Mouse (Mus musculus) forelimb bud, embryonic 11.5 days (tissue): ENCODE results near the gene Clcf1.

ENCODE experiments used
- DNase-seq: peaks from one replicate; pipeline ENCODE4 v3.0.0-alpha.2; 2012; ENCODE audit warnings: low read depth, low spot score

The Clcf1 gene

GRCm38 (mm10) chr19:4217140-4217539, 3.1 kb downstream of the Clcf1 start:
- no peak for DNase-seq

DNA sequence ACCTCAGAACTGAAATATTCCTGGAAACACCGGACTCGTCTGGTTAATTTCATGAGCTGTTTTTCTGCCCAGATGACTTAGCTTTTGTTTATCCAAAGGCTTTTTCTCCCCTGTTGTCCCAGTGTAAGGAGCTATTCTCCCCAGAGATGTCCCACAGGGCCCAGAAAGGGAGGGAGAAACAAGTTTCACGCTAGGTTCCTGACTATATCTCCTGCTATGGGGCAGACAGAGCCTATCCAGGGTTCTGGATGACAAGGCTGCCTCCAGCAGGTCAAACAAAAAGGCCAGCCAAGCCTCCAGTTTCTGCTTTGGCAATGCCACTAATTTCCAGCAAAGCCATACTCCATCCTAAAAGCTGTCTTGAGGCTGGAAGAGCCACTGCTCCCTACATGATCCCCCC, 3.8 kb downstream of the Clcf1 start:
- no peak for DNase-seq

GRCm38 (mm10) chr19:4218293-4218692, 4.3 kb downstream of the Clcf1 start:
- no peak for DNase-seq

DNA sequence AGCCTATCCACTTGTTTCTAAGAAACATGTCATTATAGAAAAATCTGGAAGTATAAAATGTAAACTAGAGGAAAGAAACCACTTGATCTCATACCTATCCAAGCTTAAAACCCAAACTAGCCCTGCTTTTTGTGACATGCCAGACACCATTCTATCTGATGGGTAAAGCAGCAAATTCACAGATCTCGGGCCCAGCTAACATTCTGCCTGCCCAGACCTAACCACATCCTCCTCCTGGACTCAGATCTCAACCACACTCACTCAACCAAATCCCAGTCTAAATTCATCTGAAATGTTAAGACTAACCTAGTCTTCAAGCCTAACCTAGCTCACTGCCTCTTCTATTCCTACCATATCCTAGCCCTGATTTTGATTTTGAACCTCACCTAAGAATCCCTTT, 4.7 kb downstream of the Clcf1 start:
- DNase-seq = no peak

DNA sequence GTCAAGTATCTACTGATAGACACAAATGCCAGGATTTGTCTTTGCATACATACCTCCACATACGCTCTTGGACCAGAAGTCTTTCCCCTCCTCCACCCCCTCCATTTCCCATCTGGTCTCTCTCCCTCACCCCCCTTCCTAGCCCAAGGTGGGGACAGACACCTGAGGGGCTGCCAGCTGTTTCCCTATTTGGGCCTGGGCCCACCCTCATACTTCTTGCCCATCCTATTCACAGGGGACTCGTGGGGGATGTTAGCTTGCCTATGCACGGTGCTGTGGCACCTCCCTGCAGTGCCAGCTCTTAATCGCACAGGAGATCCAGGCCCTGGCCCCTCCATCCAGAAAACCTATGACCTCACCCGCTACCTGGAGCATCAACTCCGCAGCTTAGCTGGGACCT, 5.9 kb downstream of the Clcf1 start:
- no peak for DNase-seq

DNA sequence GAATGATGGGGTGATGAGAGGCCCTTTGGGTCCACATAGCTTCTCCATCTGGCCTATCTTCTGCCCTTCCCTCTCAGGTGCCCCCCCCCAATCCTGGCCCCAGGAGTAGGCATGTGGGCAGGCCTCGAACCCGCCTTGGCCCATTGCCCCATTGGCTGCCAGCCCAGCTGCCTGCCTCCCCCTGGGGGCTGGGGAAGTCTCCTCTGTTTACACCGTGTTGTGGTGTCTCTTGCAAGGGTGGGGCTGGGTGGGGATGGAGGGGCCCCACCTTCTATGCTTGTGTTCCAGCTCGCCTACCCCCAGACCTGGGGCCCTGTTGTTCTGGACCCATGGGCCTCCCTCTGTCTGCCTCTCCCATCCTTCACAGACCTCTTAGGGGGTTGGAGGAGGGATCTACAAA, 6.4 kb downstream of the Clcf1 start:
- DNase-seq = no peak

DNA sequence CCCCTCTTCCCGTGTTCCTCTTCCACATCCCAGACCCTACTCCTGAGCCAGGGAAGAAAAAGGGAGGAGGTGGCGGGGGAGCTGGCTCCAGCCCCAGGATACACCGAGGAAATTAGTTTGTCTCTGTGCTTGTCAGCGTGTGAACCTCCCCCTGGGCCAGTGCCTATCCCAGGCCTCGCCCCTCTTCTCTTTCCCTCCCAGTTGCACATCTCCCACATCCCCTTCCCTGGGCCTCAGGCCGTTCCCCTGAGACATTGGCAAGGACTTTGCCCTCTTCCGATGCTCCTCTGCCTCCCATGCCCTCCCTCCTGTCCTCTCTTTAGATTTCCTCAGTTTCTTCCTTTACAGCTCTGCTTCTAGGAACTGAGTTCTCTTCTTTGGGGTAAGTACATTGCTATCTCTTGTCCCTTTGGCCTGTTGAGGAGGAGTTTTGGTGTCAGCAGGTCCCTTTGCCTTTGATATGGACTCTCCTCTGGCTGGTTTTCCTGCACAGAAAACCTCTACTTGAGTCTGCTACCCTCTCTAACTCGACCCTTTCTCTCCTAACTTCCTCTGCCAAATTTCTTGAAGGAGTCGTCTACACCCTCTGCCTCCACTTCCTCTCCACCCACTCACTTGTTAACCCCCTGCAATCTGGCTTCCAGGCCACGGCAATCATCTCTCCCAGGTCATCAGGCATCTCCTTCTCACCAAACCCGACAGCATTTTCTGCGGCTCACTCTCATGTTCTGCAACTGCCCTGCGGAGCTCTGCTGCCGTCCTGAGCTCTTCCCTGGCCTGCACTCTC, 7.1 kb downstream of the Clcf1 start:
- DNase-seq = no peak

- DNase-seq = no peak
These were observed 8.1 kb downstream of the Clcf1 start for GRCm38 (mm10) chr19:4222165-4222564.

- DNase-seq = no peak
These were observed 12.7 kb downstream of the Clcf1 start for GRCm38 (mm10) chr19:4226779-4227178.

DNA sequence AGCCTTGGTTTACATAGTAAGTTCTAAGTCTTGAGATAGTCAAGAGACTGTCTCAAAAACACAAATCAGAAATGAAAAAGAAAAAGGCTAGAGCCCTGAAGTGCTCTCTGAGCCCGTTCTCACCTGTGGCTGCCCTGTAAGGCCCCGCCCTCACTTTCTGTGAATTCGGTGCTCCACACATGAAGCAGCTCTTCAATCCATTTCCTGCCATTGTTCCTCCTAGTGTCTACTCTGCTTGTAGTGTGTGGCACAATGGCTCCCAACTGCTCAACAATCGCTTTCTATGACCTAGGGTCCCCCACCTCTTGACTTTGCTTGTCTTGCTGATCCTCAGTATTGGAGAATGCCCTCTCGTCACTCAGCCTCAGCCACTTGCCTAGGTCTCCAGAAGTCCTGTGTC, 13.4 kb downstream of the Clcf1 start:
- no peak for DNase-seq

DNA sequence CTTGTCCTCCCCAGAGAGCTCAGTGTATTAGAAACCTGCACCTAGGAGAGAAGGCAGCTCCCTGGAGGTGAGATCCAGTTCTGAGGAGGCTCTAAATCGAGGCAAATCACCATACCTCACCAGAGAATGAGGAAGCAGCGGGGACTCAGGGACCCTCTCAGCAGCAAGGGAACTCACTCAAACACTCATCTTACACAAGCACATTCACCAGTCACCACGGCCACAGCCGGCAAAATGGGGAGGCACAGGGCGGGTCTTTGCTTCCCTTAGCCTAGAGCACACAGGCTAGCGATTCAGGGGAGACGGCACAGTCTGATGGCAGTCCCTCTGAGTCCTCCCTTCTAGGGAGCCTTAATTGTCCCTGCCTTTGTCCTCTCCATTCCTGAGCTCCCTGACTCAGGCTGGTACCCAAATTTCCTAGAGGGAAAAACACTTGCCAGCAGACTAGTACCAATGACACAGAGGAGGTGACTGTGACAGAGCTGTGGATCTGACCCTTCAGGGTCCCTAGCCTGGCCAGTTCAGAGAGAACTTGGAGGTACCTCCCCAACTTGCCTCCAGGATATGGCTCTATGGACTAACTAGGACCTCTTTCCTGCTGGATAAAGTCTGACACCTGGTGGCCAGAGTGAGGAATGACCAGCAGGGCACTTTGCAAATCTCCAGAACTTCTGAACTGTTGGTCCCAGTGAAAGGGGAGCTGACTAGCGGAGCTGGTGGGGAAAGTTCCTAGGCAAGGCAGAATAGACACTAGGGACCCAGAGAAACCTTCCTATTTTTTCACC, 14.0 kb downstream of the Clcf1 start:
- peak; percentile 88 for DNase-seq

DNA sequence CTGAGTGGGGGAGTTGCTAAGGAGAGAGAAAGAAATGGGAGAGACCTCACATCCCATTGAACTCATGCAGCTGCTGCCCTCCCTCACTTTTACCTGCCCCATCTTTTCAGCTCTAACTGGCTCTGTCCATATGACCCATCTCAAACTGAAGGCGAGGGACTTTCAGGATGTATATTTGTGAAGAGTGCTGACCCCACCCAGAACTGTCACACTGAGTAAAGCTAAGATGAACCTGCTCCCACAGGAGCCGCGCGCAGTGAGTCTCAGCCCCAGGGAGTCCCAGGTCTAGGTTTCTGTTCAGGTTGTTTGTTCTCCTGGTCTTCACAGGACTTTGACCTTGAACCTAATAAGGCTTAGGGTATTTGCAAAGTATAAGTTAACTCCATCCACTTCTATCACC, 14.9 kb downstream of the Clcf1 start:
- no peak for DNase-seq

- DNase-seq = no peak
These were observed 15.5 kb downstream of the Clcf1 start for GRCm38 (mm10) chr19:4229451-4230076.

- DNase-seq = no peak
These were observed 16.4 kb downstream of the Clcf1 start for GRCm38 (mm10) chr19:4230415-4230814.

DNA sequence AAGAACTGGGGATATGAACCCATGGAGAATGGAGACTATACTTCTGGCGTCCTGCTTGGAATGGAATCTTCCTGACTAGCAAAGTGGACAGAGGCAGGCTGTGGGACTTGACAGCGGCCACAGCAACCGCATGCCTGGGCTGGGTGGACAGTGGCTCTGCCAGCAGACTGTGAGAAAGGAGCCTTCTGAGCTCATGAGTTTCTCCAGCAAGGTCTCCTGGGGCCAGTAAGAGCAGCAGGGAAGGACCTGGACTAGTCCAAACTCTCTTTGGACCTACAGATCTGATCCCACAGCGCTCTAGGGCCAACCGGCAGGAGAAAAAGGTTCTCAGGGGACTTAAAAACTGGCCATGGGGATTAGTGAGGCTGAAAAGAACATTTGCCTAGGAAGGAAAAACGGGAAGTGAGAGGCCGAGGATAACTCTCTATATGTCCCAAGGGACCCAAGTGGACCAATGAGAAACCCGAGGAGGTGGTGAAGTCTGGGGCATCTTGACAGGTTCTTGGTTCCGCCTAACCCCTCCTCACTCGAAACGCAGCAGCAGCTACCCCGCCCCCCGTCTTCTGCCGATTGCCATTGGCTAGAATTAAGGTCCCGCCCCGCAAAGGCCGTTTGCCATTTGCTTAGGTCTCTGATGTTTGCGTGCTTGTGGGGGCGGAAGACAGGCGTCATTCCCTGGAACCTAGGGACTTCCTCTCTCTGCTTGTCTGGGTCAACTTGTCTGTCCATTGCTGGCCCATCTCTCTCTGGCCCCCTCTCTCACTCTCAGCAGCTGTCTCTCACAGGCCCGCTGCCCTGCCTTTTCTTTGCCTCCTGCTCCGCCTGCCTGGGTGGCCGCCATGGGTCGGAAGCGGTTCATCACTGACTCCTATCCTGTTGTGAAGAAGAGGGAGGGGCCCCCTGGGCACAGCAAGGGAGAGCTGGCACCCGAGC, 17.5 kb downstream of the Clcf1 start, which contains the start of gene Pold4:
Pold4 (plus strand) TSS at position 647 of the 933 bp plus-strand sequence.
- DNase-seq = peak; percentile 86

DNA sequence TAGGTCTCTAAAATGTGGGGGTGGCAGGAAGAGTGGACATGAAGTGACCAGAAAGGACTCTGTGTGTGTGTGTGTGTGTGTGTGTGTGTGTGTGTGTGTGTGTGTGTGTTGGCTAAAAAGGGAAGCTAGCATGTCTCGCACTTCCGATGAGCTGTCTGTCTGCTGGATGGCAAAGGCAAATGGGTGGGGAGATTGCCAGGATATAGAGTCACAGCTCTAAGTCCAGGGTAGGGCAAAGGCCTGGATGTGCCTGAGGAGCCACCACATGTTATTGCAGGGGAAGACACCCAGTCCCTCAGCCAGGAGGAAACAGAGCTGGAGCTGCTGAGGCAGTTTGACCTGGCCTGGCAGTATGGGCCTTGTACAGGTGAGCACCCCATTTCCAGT, 18.1 kb downstream of the Clcf1 start:
- no peak for DNase-seq

GRCm38 (mm10) chr19:4232651-4233050, 18.6 kb downstream of the Clcf1 start:
- no peak for DNase-seq

GRCm38 (mm10) chr19:4234548-4234947, 20.5 kb downstream of the Clcf1 start:
- no peak for DNase-seq

- DNase-seq = peak; percentile 75
These were observed 26.2 kb downstream of the Clcf1 start for GRCm38 (mm10) chr19:4240247-4240668.

DNA sequence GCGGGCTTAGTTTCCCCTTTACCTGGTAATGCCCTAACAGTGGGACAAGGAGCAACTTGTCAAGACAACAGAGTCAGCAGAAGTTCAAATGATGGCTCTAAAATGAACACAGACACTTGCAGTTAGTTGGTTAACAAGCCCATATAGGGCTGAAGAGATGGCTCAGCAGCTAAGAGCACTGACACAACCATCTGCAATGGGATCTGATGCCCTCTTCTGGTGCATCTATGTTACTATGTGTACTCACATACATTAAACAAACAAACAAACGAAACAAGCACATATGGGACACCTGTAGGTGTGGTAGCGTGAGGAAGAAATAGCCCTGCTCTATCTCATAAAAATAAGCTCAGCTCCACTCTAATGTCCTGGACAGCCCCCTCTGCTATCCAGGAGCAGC, 28.4 kb downstream of the Clcf1 start:
- no peak for DNase-seq

DNA sequence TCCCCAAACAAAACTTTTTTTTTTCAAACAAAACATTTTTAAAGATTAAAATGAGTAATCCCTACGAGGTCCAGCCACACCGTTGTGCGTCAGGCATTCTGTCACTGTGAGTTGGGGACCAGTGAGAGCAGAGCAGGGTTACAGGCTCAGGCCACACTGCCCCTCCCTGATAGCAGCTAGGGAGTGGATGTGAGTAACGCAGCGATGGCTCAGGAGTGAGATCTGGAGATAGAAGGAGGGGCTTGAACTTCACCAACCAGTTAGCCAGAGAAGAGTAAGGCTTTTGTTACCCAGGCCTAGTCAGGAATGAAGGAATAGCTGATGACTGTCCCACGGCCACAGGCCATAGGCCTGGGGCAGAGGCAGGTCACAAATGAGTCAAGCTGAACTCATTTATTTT, 30.7 kb downstream of the Clcf1 start:
- no peak for DNase-seq
